Mouse (Mus musculus) T-helper 17 cell (primary cell): ENCODE measurements around the gene Rhou.

Experiments used
- in situ Hi-C, 2 experiments: fragments of 300-600 bp; cut with MboI, MseI; formaldehyde crosslinking; loops; 1 replicate in 1 of 2; 2 replicates in 1 of 2; pipeline ENCODE4 v1.15.1; 2025; ENCODE audit warnings: high pct_unique_total_duplicates in 2 of 2

Gene Rhou

DNA sequence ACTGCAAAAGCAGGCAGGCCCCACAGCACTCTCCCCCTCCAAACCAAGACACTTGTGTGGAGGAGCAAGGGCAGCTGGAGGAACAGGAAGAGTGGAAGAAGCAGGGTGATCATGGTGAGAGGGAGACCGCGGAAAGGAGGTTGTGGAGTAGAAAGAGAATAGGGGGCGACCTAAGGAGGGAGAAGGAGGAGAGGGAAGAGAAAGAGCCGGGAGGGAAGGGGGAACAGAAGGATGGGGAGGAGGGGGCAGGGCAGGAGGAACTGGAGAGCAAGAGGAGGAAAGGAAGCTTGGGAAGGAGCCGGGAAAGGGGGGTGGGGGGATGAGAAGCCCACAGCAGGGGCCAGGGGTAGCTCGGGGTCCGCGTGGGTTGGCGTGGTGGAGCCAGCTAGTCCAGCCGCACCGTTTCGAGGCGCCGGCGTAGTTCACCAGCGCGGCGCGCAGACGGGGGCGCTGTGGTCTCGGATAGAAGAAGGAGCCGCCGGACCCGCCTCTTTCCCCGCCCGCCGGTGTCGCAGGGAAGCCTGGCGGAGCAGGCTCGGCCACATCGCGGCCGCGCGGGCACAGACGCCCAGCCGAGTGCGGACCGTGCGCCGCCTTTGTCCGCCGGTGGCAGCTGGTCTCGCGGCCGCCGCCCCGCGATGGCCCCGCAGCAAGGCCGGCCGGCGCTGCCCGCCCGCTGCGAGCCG lies at the start of gene Rhou:
Gene Rhou (plus strand): TSS at position 622 of the 686 bp plus-strand sequence.
- in situ Hi-C loops: loop anchor here in 1 of 2 experiments (10.0 kb wide), 1 partner anchor 111 kb away; no protein-coding TSS in a partner anchor

DNA sequence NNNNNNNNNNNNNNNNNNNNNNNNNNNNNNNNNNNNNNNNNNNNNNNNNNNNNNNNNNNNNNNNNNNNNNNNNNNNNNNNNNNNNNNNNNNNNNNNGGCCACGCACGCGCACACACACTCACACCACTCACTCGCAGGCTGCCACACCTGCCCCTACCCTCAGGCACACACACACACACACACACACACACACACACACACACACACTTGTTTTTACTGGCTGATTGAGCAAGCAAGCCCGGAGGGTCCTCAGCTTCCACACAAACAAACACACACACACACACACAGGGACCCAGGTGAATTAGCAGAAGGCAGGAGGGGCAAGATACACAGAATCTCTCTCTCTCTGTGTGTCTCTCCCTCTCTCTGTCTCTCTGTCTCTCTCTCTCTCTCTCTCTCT lies 41.1 kb upstream of the Rhou start:
- in situ Hi-C loops: loop anchor here (25.0 kb wide), 3 partner anchors 500 to 1325 kb away; partner anchors contain the start of genes Cpne7 (in 2 of the 2), Rpl13 (in 2 of the 2), Cdt1 (in 1 of the 2) and Piezo1 (in 1 of the 2)

DNA sequence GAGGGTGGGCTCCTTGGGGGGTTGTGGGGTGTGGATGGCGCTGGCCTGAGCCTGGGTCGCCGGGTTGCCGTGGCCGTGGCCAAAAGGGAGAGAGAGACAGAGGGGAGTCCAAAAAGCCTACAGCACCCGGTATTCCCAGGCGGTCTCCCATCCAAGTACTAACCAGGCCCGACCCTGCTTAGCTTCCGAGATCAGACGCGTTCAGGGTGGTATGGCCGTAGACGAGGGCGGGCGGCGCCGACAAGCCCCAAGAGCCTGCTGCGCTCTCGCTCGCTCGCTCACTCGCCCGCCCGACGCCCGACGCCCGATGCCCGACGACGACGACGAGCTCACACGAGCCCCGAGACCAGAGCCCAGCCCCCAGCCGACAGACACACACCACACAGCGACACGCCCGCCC lies 30.2 kb upstream of the Rhou start:
- in situ Hi-C loops: loop anchor here (5.0 to 25.0 kb wide), 4 partner anchors 96 to 1336 kb away; partner anchors contain the start of genes Cpne7 (in 2 of the 2), Rpl13 (in 2 of the 2), Cdt1 (in 1 of the 2) and Piezo1 (in 1 of the 2)

- in situ Hi-C loops: loop anchor here (5.0 to 25.0 kb wide), 4 partner anchors 97 to 1337 kb away; partner anchors contain the start of genes Cpne7 (in 2 of the 2), Rpl13 (in 2 of the 2), Cdt1 (in 1 of the 2) and Piezo1 (in 1 of the 2)
Observed at GRCm38 (mm10) chr8:123624274-123624673, 29.5 kb upstream of the Rhou start.

GRCm38 (mm10) chr8:123624702-123625101 lies 29.0 kb upstream of the Rhou start:
- in situ Hi-C loops: loop anchor here (5.0 to 25.0 kb wide), 6 partner anchors 32 to 1337 kb away; partner anchors contain the start of genes Cpne7 (in 2 of the 2), Rpl13 (in 2 of the 2), Cdt1 (in 1 of the 2) and Piezo1 (in 1 of the 2)

DNA sequence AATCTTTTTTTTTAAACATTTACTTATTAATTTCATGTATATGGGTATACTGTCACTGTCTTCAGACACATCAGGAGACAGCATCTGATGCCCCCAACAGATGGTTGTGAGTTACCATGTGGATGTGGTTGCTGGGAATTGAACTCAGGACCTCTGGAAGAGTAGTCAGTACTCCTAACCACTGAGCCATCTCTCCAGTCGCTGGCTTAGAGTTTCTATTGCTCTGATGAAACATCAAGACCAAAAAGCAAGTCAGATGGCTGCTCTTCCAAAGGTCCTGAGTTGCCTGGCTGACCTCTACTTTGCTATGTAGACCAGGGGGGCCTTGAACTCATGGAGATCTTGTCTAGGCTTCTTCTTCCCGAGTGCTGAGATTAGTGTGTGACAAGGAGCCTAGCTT lies 28.0 kb upstream of the Rhou start:
- in situ Hi-C loops: loop anchor here in 1 of 2 experiments (5.0 kb wide), 2 partner anchors 33 to 68 kb away; no protein-coding TSS in a partner anchor

DNA sequence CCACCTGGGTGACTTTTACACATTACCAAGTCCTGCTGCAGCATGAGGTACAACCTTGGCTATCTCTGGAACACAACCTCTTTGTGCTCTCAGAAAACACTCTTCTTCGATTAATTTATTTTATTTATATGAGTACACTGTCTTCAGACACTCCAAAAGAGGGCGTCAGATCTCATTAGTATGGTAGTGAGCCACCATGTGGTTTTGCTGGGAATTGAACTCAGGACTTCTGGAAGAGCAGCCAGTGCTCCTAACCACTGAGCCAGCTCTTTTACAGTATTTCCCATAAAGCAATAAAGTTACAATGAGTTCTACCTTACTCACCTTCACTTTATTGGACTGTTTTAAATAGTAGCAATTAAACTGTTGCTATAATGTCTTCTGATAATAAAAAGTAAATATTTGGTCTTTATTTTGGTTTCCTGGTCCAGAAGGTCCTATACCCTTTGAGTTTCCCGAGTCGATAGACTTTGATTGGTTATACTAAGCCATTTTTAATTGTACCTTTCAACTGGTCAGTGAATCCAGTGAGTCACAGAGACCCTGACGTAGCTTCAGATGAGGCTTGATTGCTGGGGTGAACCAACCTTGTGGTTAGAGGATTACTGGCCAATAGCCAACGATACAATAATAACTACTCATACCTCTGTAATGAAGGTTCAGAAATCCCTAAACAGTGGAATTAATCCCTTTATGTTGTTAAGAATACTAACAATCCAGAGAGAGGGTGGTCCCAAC lies 26.1 kb upstream of the Rhou start:
- in situ Hi-C loops: loop anchor here in 1 of 2 experiments (5.0 kb wide), 2 partner anchors 35 to 70 kb away; no protein-coding TSS in a partner anchor

DNA sequence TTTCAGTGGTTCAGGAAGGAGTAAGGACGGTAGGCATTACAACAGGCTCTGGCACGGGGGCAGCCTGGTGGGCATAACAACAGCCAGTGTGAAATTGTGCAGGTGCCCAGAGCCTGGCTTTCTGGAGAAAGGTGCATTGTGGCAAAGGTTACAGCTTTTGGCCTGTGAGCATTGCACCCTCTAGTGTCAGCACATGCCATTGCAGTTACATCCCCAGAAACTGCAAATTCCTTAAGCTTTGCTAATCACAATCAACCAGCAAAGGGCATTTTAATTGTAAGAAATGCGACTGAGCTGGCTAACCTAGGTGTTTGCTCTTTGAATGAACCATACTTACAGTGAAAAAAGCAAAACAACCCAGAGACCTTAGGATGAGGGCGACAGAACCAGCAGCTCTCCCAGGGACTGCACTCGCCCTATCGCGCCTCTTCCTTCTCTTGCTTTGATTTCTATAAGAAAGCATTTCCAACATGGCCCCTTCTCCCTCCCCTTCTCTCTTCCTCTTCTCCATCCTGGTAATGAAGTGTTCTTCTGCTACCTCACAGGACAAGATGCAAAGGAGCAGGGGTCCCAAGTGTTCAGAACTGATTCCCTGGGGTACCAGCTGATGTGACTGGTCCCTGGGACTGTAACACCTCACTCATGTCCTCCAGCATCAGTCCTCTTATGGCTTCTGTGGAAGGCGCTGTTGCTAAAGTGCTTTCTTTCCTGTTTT lies 25.3 kb upstream of the Rhou start:
- in situ Hi-C loops: loop anchor here in 1 of 2 experiments (5.0 kb wide), 2 partner anchors 36 to 71 kb away; no protein-coding TSS in a partner anchor

GRCm38 (mm10) chr8:123628968-123629755 lies 24.6 kb upstream of the Rhou start:
- in situ Hi-C loops: loop anchor here in 1 of 2 experiments (5.0 kb wide), 2 partner anchors 37 to 72 kb away; no protein-coding TSS in a partner anchor

- in situ Hi-C loops: loop anchor here in 1 of 2 experiments (5.0 kb wide), 1 partner anchor 38 kb away; no protein-coding TSS in a partner anchor
Observed at GRCm38 (mm10) chr8:123630058-123630457, 23.7 kb upstream of the Rhou start.

- in situ Hi-C loops: loop anchor here in 1 of 2 experiments (5.0 kb wide), 1 partner anchor 39 kb away; no protein-coding TSS in a partner anchor
Observed at GRCm38 (mm10) chr8:123630841-123631251, 22.9 kb upstream of the Rhou start.

- in situ Hi-C loops: loop anchor here in 1 of 2 experiments (5.0 kb wide), 1 partner anchor 39 kb away; no protein-coding TSS in a partner anchor
Observed at GRCm38 (mm10) chr8:123631746-123632145, 22.0 kb upstream of the Rhou start.

- in situ Hi-C loops: loop anchor here in 1 of 2 experiments (5.0 kb wide), 1 partner anchor 40 kb away; no protein-coding TSS in a partner anchor
Observed at GRCm38 (mm10) chr8:123632257-123632656, 21.5 kb upstream of the Rhou start.

GRCm38 (mm10) chr8:123633801-123634200 lies 19.9 kb upstream of the Rhou start:
- in situ Hi-C loops: loop anchor here in 1 of 2 experiments (5.0 kb wide), 1 partner anchor 42 kb away; no protein-coding TSS in a partner anchor

DNA sequence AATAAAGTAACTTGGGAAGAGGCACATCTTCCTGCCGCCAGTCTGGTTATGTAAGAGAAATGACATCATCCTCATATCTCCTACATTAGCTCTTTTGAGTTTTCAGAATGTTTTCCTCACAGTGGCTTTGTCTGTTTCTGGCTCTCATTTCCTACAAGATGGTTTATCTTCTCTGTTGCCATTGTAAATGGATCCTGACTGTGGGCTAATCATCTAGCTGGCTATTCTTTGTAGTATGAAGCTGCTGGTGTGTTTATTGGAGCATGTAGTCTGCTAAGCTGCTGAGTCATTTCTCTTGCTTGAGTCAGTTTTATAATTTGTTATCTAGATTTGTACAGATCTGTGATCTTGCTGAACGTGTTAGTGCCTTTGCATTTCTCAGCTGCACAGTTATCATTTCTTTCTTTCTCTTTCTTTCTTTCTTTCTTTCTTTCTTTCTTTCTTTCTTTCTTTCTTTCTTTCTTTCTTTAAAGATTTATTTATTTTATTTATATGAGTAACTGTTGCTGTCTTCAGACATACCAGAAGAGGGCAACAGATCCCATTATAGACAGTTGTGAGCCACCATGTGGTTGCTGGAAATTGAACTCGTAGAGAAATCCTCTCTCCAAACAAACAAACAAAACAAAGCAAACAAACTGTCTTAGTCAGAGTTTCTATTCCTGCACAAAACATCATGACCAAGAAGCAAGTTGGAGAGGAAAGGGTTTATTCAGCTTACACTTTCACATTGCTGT lies 19.2 kb upstream of the Rhou start:
- in situ Hi-C loops: loop anchor here in 1 of 2 experiments (5.0 kb wide), 1 partner anchor 42 kb away; no protein-coding TSS in a partner anchor

DNA sequence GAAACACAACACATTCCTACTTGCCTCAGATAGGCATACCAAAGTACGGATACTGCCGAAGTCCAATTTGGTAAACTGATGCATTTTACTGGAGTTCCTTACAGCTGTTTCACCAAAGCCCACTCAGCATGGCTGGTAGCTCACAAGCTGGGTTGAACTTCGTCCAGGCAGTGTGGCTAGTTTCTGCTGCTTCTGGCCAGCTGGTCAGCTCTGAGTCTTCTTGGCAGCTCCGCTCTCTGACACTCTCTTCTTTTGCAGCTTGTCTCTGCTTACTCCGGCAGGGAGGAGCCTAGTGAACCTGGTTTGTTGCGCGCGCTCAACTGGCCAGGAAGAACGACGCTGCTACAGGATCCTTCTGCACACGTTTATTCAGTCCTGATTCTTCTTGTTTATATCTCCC lies 18.1 kb upstream of the Rhou start:
- in situ Hi-C loops: no loop called here

GRCm38 (mm10) chr8:123643330-123644051 lies 10.2 kb upstream of the Rhou start:
- in situ Hi-C loops: no loop called here

GRCm38 (mm10) chr8:123645229-123645628 lies 8.5 kb upstream of the Rhou start:
- in situ Hi-C loops: no loop called here
